In genomic region chr6:118195108-118195507, GRCm38 (mm10) we compare ENCODE assay signal across 8 mouse cellular contexts. TPM values are rescaled to one million over a fixed set of nuclear protein-coding genes. Genes with fewer than 3 reads are reported as not detected.
DNase-seq lines count a peak whose midpoint lies in the region; ATAC-seq and TF ChIP-seq lines count a peak whose summit lies in the region.

No protein-coding gene starts in this region.

- peak overlapping the region; percentile 100; the same call in 1 of the 2 replicates for H3K4me2 ChIP-seq in kidney, embryonic 15.5 days
- H3K4me2 ChIP-seq in liver, postnatal 0 days (ENCODE audit: low read depth, low read length): no peak overlapping the region

- peaks cover 77% of the 10 kb centered on the region for H3K27me3 ChIP-seq in kidney, embryonic 15.5 days
- H3K27me3 ChIP-seq in liver, postnatal 0 days (ENCODE audit: insufficient read depth, low read length): peaks cover 65% of the 10 kb centered on the region

- TF ChIP-seq POLR2A in brain, embryonic 14.5 days (IDR thresholded peaks at IDR 0.05; ENCODE audit: borderline replicate concordance, extremely low read depth, insufficient read depth, insufficient read length, poor library complexity, severe bottlenecking): no peak

- no peak for ATAC-seq in kidney, embryonic 15.5 days (replicated peaks; ENCODE audit: low FRiP score)
- ATAC-seq in liver, postnatal 0 days: no peak

- peak overlapping the region; percentile 67 for H3K4me3 ChIP-seq in kidney, embryonic 15.5 days (replicated peaks)
- H3K4me3 ChIP-seq in liver, postnatal 0 days (ENCODE audit: low read depth, low read length): no peak overlapping the region

- H3K4me1 ChIP-seq in kidney, embryonic 15.5 days: peaks cover 24% of the 10 kb centered on the region
- peaks cover 9% of the 10 kb centered on the region; the same call in 1 of the 2 replicates for H3K4me1 ChIP-seq in liver, postnatal 0 days (ENCODE audit: insufficient read depth)

- 22% methylated on average over 8 of the region's 8 CpGs for WGBS in kidney, embryonic 15.5 days
- WGBS in liver, postnatal 0 days (ENCODE audit: insufficient replicate concordance): 30% methylated on average over 8 of the region's 8 CpGs

- H3K27ac ChIP-seq in kidney, embryonic 15.5 days: no peak overlapping the region
- no peak overlapping the region for H3K27ac ChIP-seq in liver, postnatal 0 days (ENCODE audit: low read depth)

- peak; percentile 77 for TF ChIP-seq CTCF in brain, embryonic 14.5 days (IDR thresholded peaks at IDR 0.05; ENCODE audit: borderline replicate concordance, extremely low read depth, insufficient read depth, insufficient read length)
- peak; percentile 52 for TF ChIP-seq CTCF in liver, postnatal 0 days (IDR thresholded peaks at IDR 0.05; ENCODE audit: low read depth)

- peak; percentile 30 for DNase-seq in ovary, postnatal 14 days (ENCODE audit: low spot score)
- no peak for DNase-seq in ovary, postnatal 10 days (ENCODE audit: low spot score)
- peak; percentile 61 for DNase-seq in brain, embryonic 14.5 days (ENCODE audit: low read depth)
- peak; percentile 42 to 55 for DNase-seq in frontal cortex, postnatal 25 days (ENCODE audit: low spot score in 2 of 2)
- peak; percentile 25 for DNase-seq in liver, postnatal 0 days
- peak; percentile 43 for DNase-seq in retina, postnatal 7 days (ENCODE audit: low read depth, low spot score)
- DNase-seq in urinary bladder, adult 18-20 months (ENCODE audit: low spot score in 2 of 2): no peak

- no peak for TF ChIP-seq EP300 in liver, postnatal 0 days (IDR thresholded peaks at IDR 0.05; ENCODE audit: low read depth)

- H3K36me3 ChIP-seq in kidney, embryonic 15.5 days: no peaks in the 10 kb centered on the region
- H3K36me3 ChIP-seq in liver, postnatal 0 days (replicated peaks; ENCODE audit: insufficient read depth, low read length): no peaks in the 10 kb centered on the region

- no peak overlapping the region for H3K9ac ChIP-seq in kidney, embryonic 15.5 days
- no peak overlapping the region for H3K9ac ChIP-seq in liver, postnatal 0 days (replicated peaks)

- H3K9me3 ChIP-seq in kidney, embryonic 15.5 days (replicated peaks): no peaks in the 10 kb centered on the region
- no peaks in the 10 kb centered on the region for H3K9me3 ChIP-seq in liver, postnatal 0 days (ENCODE audit: low read length)

RNA-seq across cellular contexts. Expression of gene Ret, which starts 2.4 kb away (rescaled TPM):
- 4.3 and 11.9 TPM in 2 replicates for polyA plus RNA-seq in brain, embryonic 14.5 days (2012; rRNA removed)
- polyA plus RNA-seq in kidney, embryonic 15.5 days (2015; fragmentation: Nextera tagmentation; extraction: Ambion mirVana): 15.3 and 17.6 TPM in 2 replicates
- polyA plus RNA-seq in liver, postnatal 0 days (2015; fragmentation: Nextera tagmentation; extraction: Ambion mirVana): 0.05 TPM in 1 of 2 replicates, not detected in the other

RNA-seq across cellular contexts. Expression of gene Csgalnact2, which starts 56.2 kb away (rescaled TPM):
- polyA plus RNA-seq in brain, embryonic 14.5 days (2012; rRNA removed): 5.9 and 6.7 TPM in 2 replicates
- 16.2 and 16.3 TPM in 2 replicates for polyA plus RNA-seq in kidney, embryonic 15.5 days (2015; fragmentation: Nextera tagmentation; extraction: Ambion mirVana)
- 6.1 and 6.3 TPM in 2 replicates for polyA plus RNA-seq in liver, postnatal 0 days (2015; fragmentation: Nextera tagmentation; extraction: Ambion mirVana)

Comparison
In these comparisons a context has a peak if more than half of its experiments do, and no peak if none do; other contexts are left out.
1. DNase-seq: peak in ovary, postnatal 14 days (single experiment), brain, embryonic 14.5 days (single experiment), frontal cortex, postnatal 25 days (2 of 2), liver, postnatal 0 days (single experiment) and retina, postnatal 7 days (single experiment); none in ovary, postnatal 10 days (single experiment) and urinary bladder, adult 18-20 months (0 of 2).